Mouse (Mus musculus): ENCODE data around the gene Ctps.

- TF ChIP-seq TAL1 (IDR thresholded peaks at IDR 0.05; ENCODE audit: low read length) (no peak), GATA1 (IDR thresholded peaks at IDR 0.05; ENCODE audit: low read length) (no peak)
These were observed 38.1 kb downstream of the Ctps start, which contains the start of gene Slfnl1 for GRCm38 (mm10) chr4:120531986-120532385.
